Mouse (Mus musculus): Measurements from ENCODE around the gene Agtpbp1.

GRCm38 (mm10) chr13:59520834-59521233 lies 64.2 kb downstream of the Agtpbp1 start:
- TF ChIP-seq POLR2A (IDR thresholded peaks at IDR 0.05; ENCODE audit: low read depth, low read length) (no peak), CTCF (IDR thresholded peaks at IDR 0.05; ENCODE audit: extremely low read depth, insufficient read length, insufficient replicate concordance, low read depth, low read length) (no peak)
